Mouse (Mus musculus): ENCODE measurements around the gene Ccdc9b.

The Ccdc9b gene

GRCm38 (mm10) chr2:118747301-118747960, 15.0 kb downstream of the Ccdc9b start:
- DNase-seq (ENCODE audit: low spot score), result no peak

- DNase-seq (ENCODE audit: low spot score), result no peak
Measured at GRCm38 (mm10) chr2:118745915-118746901, 16.3 kb downstream of the Ccdc9b start.

GRCm38 (mm10) chr2:118745232-118745884, 17.1 kb downstream of the Ccdc9b start, which contains the start of gene Inafm2:
TSS of gene Inafm2 (plus strand) at chr2:118745758.
- DNase-seq (ENCODE audit: low spot score), result peak; percentile 77

- DNase-seq (ENCODE audit: low spot score), result no peak
Measured at GRCm38 (mm10) chr2:118744621-118745020, 17.8 kb downstream of the Ccdc9b start.

GRCm38 (mm10) chr2:118743261-118743943, 19.1 kb downstream of the Ccdc9b start:
- DNase-seq (ENCODE audit: low spot score), result no peak

GRCm38 (mm10) chr2:118741183-118741582, 21.3 kb downstream of the Ccdc9b start:
- DNase-seq (ENCODE audit: low spot score), result no peak

- DNase-seq (ENCODE audit: low spot score), result no peak
Measured at GRCm38 (mm10) chr2:118740341-118740740, 22.1 kb downstream of the Ccdc9b start.

GRCm38 (mm10) chr2:118733341-118733740, 29.1 kb downstream of the Ccdc9b start:
- no peak for DNase-seq (ENCODE audit: low spot score)

- no peak for DNase-seq (ENCODE audit: low spot score)
Measured at GRCm38 (mm10) chr2:118731981-118732380, 30.5 kb downstream of the Ccdc9b start.

GRCm38 (mm10) chr2:118730622-118730915, 31.9 kb downstream of the Ccdc9b start:
- peak; percentile 60 for DNase-seq (ENCODE audit: low spot score)

GRCm38 (mm10) chr2:118729816-118730621, 32.4 kb downstream of the Ccdc9b start:
- no peak for DNase-seq (ENCODE audit: low spot score)

GRCm38 (mm10) chr2:118729194-118729593, 33.3 kb downstream of the Ccdc9b start:
- no peak for DNase-seq (ENCODE audit: low spot score)

- DNase-seq (ENCODE audit: low spot score), result no peak
Measured at GRCm38 (mm10) chr2:118728337-118728736, 34.1 kb downstream of the Ccdc9b start, which contains the start of gene Plcb2. TSS of gene Plcb2 (minus strand) at chr2:118728438.

GRCm38 (mm10) chr2:118727911-118728310, 34.5 kb downstream of the Ccdc9b start:
- DNase-seq (ENCODE audit: low spot score), result no peak

- DNase-seq (ENCODE audit: low spot score), result no peak
Measured at GRCm38 (mm10) chr2:118726873-118727272, 35.6 kb downstream of the Ccdc9b start.

- no peak for DNase-seq (ENCODE audit: low spot score)
Measured at GRCm38 (mm10) chr2:118725511-118725910, 37.0 kb downstream of the Ccdc9b start.

GRCm38 (mm10) chr2:118723693-118724486, 38.6 kb downstream of the Ccdc9b start:
- no peak for DNase-seq (ENCODE audit: low spot score)

GRCm38 (mm10) chr2:118716677-118717076, 45.8 kb downstream of the Ccdc9b start:
- no peak for DNase-seq (ENCODE audit: low spot score)

- DNase-seq (ENCODE audit: low spot score), result no peak
Measured at GRCm38 (mm10) chr2:118714230-118714629, 48.2 kb downstream of the Ccdc9b start.

- no peak for DNase-seq (ENCODE audit: low spot score)
Measured at GRCm38 (mm10) chr2:118713631-118714030, 48.8 kb downstream of the Ccdc9b start.

Data from ovary, postnatal 14 days (tissue).